ENCODE assay signal across 8 mouse cellular contexts in the genomic region with DNA sequence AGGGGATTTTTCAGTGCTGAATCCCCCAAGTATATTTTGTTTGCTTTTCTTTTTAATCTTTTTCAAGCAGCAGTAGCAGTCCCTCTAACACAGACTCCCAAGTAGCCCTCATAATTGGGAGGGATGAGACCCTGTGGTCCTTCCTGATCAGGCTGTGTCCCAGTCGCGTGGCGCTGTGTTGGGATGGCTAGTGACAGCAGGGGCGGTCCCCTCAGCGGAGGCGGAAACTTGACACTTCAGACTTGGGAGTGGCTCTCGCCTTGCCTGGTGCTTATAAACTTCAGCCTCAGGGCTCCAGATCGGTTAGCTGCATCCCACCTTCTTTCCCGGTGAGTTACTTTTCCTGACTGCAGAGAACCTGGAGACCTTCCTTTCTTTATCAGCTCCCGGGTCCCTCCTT. TPM values are rescaled to one million over a fixed set of nuclear protein-coding genes. Genes with fewer than 3 reads are reported as not detected.
DNase-seq lines count a peak whose midpoint lies in the region; ATAC-seq and TF ChIP-seq lines count a peak whose summit lies in the region.

No protein-coding gene starts in this region.

- WGBS in liver, embryonic 14.5 days (ENCODE audit: insufficient replicate concordance) = 0% methylated on average over 10 of the region's 10 CpGs

- peaks cover 5 to 19% of the 10 kb centered on the region in 2 experiments for H3K4me1 ChIP-seq in liver, embryonic 14.5 days (replicated peaks; ENCODE audit: control insufficient read depth in 2 of 2, insufficient read depth in 2 of 2, low read length in 1 of 2)

- H3K9me3 ChIP-seq in liver, embryonic 14.5 days (ENCODE audit: control insufficient read depth, low read length) = no peaks in the 10 kb centered on the region

- H3K9ac ChIP-seq in liver, embryonic 14.5 days (replicated peaks) = peak overlapping the region; percentile 68

- no peaks in the 10 kb centered on the region; the same call in 1 of the 2 replicates for H3K27me3 ChIP-seq in liver, embryonic 14.5 days (ENCODE audit: control insufficient read depth, insufficient read depth, low read length)

- no peak for DNase-seq in layer of hippocampus, adult 2 months (ENCODE audit: low spot score in 2 of 2)
- DNase-seq in layer of hippocampus, postnatal 25 days (ENCODE audit: extremely low spot score in 1 of 2, low spot score in 1 of 2) = no peak
- peak; percentile 54 for DNase-seq in c-Kit-positive CD71-positive TER-119-negative erythroid progenitor cells, embryonic 14.5 days (ENCODE audit: low read depth)
- peak; percentile 74 for DNase-seq in gastrocnemius, postnatal 14 days
- DNase-seq in induced T-regulatory cell, adult 2 months (ENCODE audit: low read depth) = peak; percentile 83
- peak; percentile 45 to 50 (median 47) for DNase-seq in liver, embryonic 14.5 days (ENCODE audit: low read depth in 3 of 3, low spot score in 3 of 3)
- peak; percentile 24 to 38 for DNase-seq in natural killer cell, adult 2 months (ENCODE audit: low spot score in 2 of 2)
- DNase-seq in thymus, postnatal 14 days = peak; percentile 72

- TF ChIP-seq EP300 in liver, embryonic 14.5 days (IDR thresholded peaks at IDR 0.05; ENCODE audit: low read depth) = no peak

- no peak for TF ChIP-seq CTCF in layer of hippocampus, adult 2 months (conservative IDR thresholded peaks at IDR 0.05)
- no peak for TF ChIP-seq CTCF in liver, embryonic 14.5 days (IDR thresholded peaks at IDR 0.05; ENCODE audit: low read depth)

- peak overlapping the region; percentile 98 for H3K4me2 ChIP-seq in liver, embryonic 14.5 days (ENCODE audit: low read depth)

- peak overlapping the region; percentile 57 for H3K4me3 ChIP-seq in layer of hippocampus, adult 2 months
- H3K4me3 ChIP-seq in liver, embryonic 14.5 days (ENCODE audit: insufficient read depth in 1 of 2, low read depth in 2 of 2, low read length in 2 of 2) = peak overlapping the region; percentile 54 to 66

- intact Hi-C loops in gastrocnemius, postnatal 14 days (cut with DNase I; ENCODE audit: low total_unique reads) = no loop called here

- H3K36me3 ChIP-seq in liver, embryonic 14.5 days (replicated peaks; ENCODE audit: control insufficient read depth, insufficient read depth, low read depth) = no peaks in the 10 kb centered on the region

- peak; percentile 77 for ATAC-seq in liver, embryonic 14.5 days (ENCODE audit: insufficient read depth)

- H3K27ac ChIP-seq in layer of hippocampus, adult 2 months = peak overlapping the region; percentile 88
- no peak overlapping the region for H3K27ac ChIP-seq in liver, embryonic 14.5 days

RNA-seq across cellular contexts. Expression of a gene that starts 0.5 kb away (rescaled TPM):
- total RNA-seq in layer of hippocampus, adult 2 months (2021) = 10 to 100 TPM; 20.2 to 20.6 TPM
- total RNA-seq in layer of hippocampus, postnatal 25 days (2021) = 10 to 100 TPM; 22.6 to 27.6 TPM
- total RNA-seq in gastrocnemius, postnatal 14 days (2021) = 10 to 100 TPM; 12.9 to 15.4 TPM
- polyA plus RNA-seq in liver, embryonic 14.5 days (2012; rRNA removed) = 7.4 and 11.1 TPM in 2 replicates
- polyA plus RNA-seq in liver, embryonic 14.5 days (2014; fragmentation: Nextera tagmentation; extraction: Ambion mirVana) = 18.0 and 19.7 TPM in 2 replicates

RNA-seq across cellular contexts. Expression of a gene that starts 0.5 kb away (rescaled TPM):
- 10 to 100 TPM; 89.9 to 92.1 TPM for total RNA-seq in layer of hippocampus, adult 2 months (2021)
- total RNA-seq in layer of hippocampus, postnatal 25 days (2021) = 100 to 1,000 TPM in 1 of 2 experiments, 10 to 100 TPM in 1; 92.6 to 106 TPM
- total RNA-seq in gastrocnemius, postnatal 14 days (2021) = 10 to 100 TPM; 53.1 to 61.0 TPM
- polyA plus RNA-seq in liver, embryonic 14.5 days (2012; rRNA removed) = 9.2 and 14.9 TPM in 2 replicates
- polyA plus RNA-seq in liver, embryonic 14.5 days (2014; fragmentation: Nextera tagmentation; extraction: Ambion mirVana) = 20.8 and 27.1 TPM in 2 replicates

RNA-seq across cellular contexts. Expression of a gene that starts 5.4 kb away (rescaled TPM):
- total RNA-seq in layer of hippocampus, adult 2 months (2021) = 100 to 1,000 TPM; 152 to 153 TPM
- total RNA-seq in layer of hippocampus, postnatal 25 days (2021) = 100 to 1,000 TPM; 159 to 166 TPM
- 100 to 1,000 TPM in 1 of 2 experiments, 10 to 100 TPM in 1; 83.3 to 100 TPM for total RNA-seq in gastrocnemius, postnatal 14 days (2021)
- polyA plus RNA-seq in liver, embryonic 14.5 days (2012; rRNA removed) = 33.6 and 49.9 TPM in 2 replicates
- polyA plus RNA-seq in liver, embryonic 14.5 days (2014; fragmentation: Nextera tagmentation; extraction: Ambion mirVana) = 29.7 and 32.7 TPM in 2 replicates

RNA-seq across cellular contexts. Expression of a gene that starts 12.0 kb away (rescaled TPM):
- total RNA-seq in layer of hippocampus, adult 2 months (2021) = under 1 TPM; 0.49 to 0.95 TPM
- total RNA-seq in layer of hippocampus, postnatal 25 days (2021) = under 1 TPM; 0.39 to 0.42 TPM
- not detected for total RNA-seq in gastrocnemius, postnatal 14 days (2021)
- polyA plus RNA-seq in liver, embryonic 14.5 days (2012; rRNA removed) = 0.11 and 0.13 TPM in 2 replicates
- not detected in 2 replicates for polyA plus RNA-seq in liver, embryonic 14.5 days (2014; fragmentation: Nextera tagmentation; extraction: Ambion mirVana)

RNA-seq across cellular contexts. Expression of a gene that starts 22.4 kb away (rescaled TPM):
- total RNA-seq in layer of hippocampus, adult 2 months (2021) = 10 to 100 TPM; 79.0 to 82.8 TPM
- total RNA-seq in layer of hippocampus, postnatal 25 days (2021) = 100 to 1,000 TPM; 101 to 107 TPM
- total RNA-seq in gastrocnemius, postnatal 14 days (2021) = 100 to 1,000 TPM in 1 of 2 experiments, 10 to 100 TPM in 1; 79.5 to 106 TPM
- 12.3 and 15.5 TPM in 2 replicates for polyA plus RNA-seq in liver, embryonic 14.5 days (2012; rRNA removed)
- polyA plus RNA-seq in liver, embryonic 14.5 days (2014; fragmentation: Nextera tagmentation; extraction: Ambion mirVana) = 24.1 and 24.9 TPM in 2 replicates

Comparison
In these comparisons a context has a peak if more than half of its experiments do, and no peak if none do; other contexts are left out.
1. DNase-seq: peak in c-Kit-positive CD71-positive TER-119-negative erythroid progenitor cells, embryonic 14.5 days (single experiment), gastrocnemius, postnatal 14 days (single experiment), induced T-regulatory cell, adult 2 months (single experiment), liver, embryonic 14.5 days (3 of 3), natural killer cell, adult 2 months (2 of 2) and thymus, postnatal 14 days (single experiment); none in layer of hippocampus, adult 2 months (0 of 2) and layer of hippocampus, postnatal 25 days (0 of 2).